Mouse (Mus musculus) heart, embryonic 14.5 days (tissue): ENCODE results near the gene Mmachc. TPM values are rescaled to one million over a fixed set of nuclear protein-coding genes. Genes with fewer than 3 reads are reported as not detected.
"Not testable (repeated sequence)": the region's sequence is repeated elsewhere in the genome, so short reads cannot be mapped to it uniquely, and the experiment has no call there.

Source experiments
- ATAC-seq: fragments of 200-750 bp; cut with Nextera tagmentation; 2 replicates; pipeline ENCODE4 v1.8.0; 2017; ENCODE audit warnings: low read depth, moderate TSS enrichment; ENCODE audit not compliant: insufficient number of reproducible peaks, insufficient read depth, low FRiP score
- H3K27ac ChIP-seq, 2 experiments: fragments of 200-500 bp in 1 of 2; fragments of 300-500 bp in 1 of 2; sonication (generic) in 1 of 2; replicated peaks in 1 of 2; 2 replicates each; pipeline ENCODE4 v1.5.1; 2012 to 2014; ENCODE audit warnings: low read depth in 2 of 2, low read length in 2 of 2, control low read depth in 1 of 2, mild to moderate bottlenecking in 1 of 2, mixed read lengths in 1 of 2; ENCODE audit not compliant: control insufficient read depth in 1 of 2, insufficient read depth in 1 of 2
- H3K27me3 ChIP-seq: fragments of 300-500 bp; sonication (generic); 2 replicates; pipeline ENCODE4 v1.6.1; 2014; ENCODE audit warnings: mild to moderate bottlenecking, low read length, control low read depth; ENCODE audit not compliant: control insufficient read depth, insufficient read depth
- H3K36me3 ChIP-seq: fragments of 300-500 bp; sonication (generic); 2 replicates; pipeline ENCODE4 v1.6.1; 2014; ENCODE audit warnings: mild to moderate bottlenecking, control low read depth, low read length, mixed read lengths; ENCODE audit not compliant: control insufficient read depth, insufficient read depth
- H3K4me1 ChIP-seq, 2 experiments: fragments of 200-500 bp in 1 of 2; fragments of 300-500 bp in 1 of 2; sonication (generic) in 1 of 2; 2 replicates each; pipeline ENCODE4 v1.6.1; 2012 to 2014; ENCODE audit warnings: low read length in 2 of 2, control low read depth in 1 of 2, mixed read lengths in 1 of 2; ENCODE audit not compliant: control insufficient read depth in 2 of 2, insufficient read depth in 2 of 2
- H3K4me2 ChIP-seq: fragments of 300-500 bp; sonication (generic); 2 replicates; pipeline ENCODE4 v1.6.1; 2014; ENCODE audit warnings: mild to moderate bottlenecking, low read length
- H3K4me3 ChIP-seq, 2 experiments: fragments of 200-500 bp in 1 of 2; fragments of 300-500 bp in 1 of 2; sonication (generic) in 1 of 2; 2 replicates each; pipeline ENCODE4 v1.5.1; 2012 to 2014; ENCODE audit warnings: low read length in 2 of 2, mild to moderate bottlenecking in 2 of 2, control low read depth in 1 of 2, low read depth in 1 of 2, moderate library complexity in 1 of 2; ENCODE audit not compliant: control insufficient read depth in 1 of 2, insufficient read depth in 1 of 2
- H3K9ac ChIP-seq: fragments of 300-500 bp; sonication (generic); 2 replicates; pipeline ENCODE4 v1.6.1; 2014; ENCODE audit warnings: mild to moderate bottlenecking, low read length
- H3K9me3 ChIP-seq: fragments of 300-500 bp; sonication (generic); 2 replicates; pipeline ENCODE4 v1.6.1; 2016; ENCODE audit warnings: low read length, control low read depth; ENCODE audit not compliant: control insufficient read depth
- WGBS: fragments of 180-500 bp; shearing (Covaris S2); extraction: QIAGEN DNeasy Blood & Tissue Kit; methylation state at CpG from one replicate; pipeline ENCODE4 v1.1.7; 2014; 5-methylcytosine and 5-hydroxymethylcytosine counted together
- polyA plus RNA-seq: library from polyadenylated mRNA; unstranded; fragments of >200 nt; fragmentation: Nextera tagmentation; extraction: Ambion mirVana; gene quantifications from 2 replicates; pipeline ENCODE4 v1.2.1, GENCODE M21; 2014

The Mmachc gene
- polyA plus RNA-seq, 1 experiment from 2014 or later: 31.9 TPM

- WGBS: 85% methylated on average over 1 of the region's 1 CpGs
Measured at GRCm38 (mm10) chr4:116661998-116662397, 46.2 kb downstream of the Mmachc start.

DNA sequence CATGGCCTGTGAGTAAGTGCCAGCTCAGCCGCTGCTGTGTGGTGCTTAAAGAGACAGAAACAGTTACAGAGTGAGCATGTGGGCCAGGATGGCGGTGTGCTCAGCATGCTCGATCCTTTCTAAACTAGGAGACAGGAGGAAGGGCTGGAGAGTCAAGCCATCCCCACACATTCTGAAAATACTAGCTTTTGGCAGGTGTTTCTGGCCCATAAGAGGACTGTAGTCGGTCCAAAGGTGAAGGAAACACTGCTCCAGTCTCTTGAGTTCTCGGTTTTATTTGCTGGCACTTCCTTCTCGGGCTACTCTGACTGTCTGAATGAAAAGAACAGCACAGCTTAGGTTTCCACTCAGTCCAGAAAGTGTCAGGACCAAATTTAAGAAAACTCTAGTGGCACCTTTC lies 47.4 kb downstream of the Mmachc start:
- Histone ChIP-seq H3K4me3 (no peak overlapping the region), H3K4me2 (no peak overlapping the region), H3K27me3 (no peaks in the 10 kb centered on the region), H3K4me1 (no peaks in the 10 kb centered on the region), H3K9me3 (no peaks in the 10 kb centered on the region), H3K27ac (no peak overlapping the region), H3K9ac (no peak overlapping the region), H3K36me3 (no peaks in the 10 kb centered on the region)
- WGBS: 67% methylated on average over 6 of the region's 6 CpGs
- no peak for ATAC-seq

More at GRCm38 (mm10) chr4:116661998-116662397, 46.2 kb downstream of the Mmachc start:
- Histone ChIP-seq H3K4me1 (no peaks in the 10 kb centered on the region), H3K27ac (no peak overlapping the region), H3K4me2 (no peak overlapping the region), H3K36me3 (no peaks in the 10 kb centered on the region), H3K9me3 (no peaks in the 10 kb centered on the region), H3K9ac (no peak overlapping the region), H3K27me3 (no peaks in the 10 kb centered on the region), H3K4me3 (no peak overlapping the region)
- no peak for ATAC-seq

DNA sequence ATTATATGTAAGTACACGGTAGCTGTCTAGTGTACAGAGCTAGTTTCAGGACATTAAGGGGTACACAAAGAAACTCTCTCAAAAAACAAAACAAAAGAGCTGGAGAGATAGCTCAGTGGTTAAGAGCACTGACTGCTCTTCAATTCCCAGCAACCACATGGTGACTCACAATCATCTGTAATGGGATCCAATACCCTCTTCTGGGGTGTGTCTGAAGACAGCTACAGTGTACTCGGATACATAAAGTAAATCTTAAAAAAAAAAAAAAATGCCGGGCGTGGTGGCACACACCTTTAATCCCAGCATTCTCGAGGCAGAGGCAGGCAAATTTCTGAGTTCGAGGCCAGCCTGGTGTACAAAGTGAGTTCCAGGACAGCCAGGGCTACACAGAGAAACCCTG lies 48.3 kb downstream of the Mmachc start:
- H3K9me3 ChIP-seq, H3K4me3 ChIP-seq, H3K4me1 ChIP-seq, H3K9ac ChIP-seq, H3K27ac ChIP-seq, H3K27me3 ChIP-seq, ATAC-seq, H3K36me3 ChIP-seq, H3K4me2 ChIP-seq: not testable (repeated sequence)
- WGBS: 86% methylated on average over 6 of the region's 6 CpGs

GRCm38 (mm10) chr4:116659474-116659873 lies 48.7 kb downstream of the Mmachc start:
- H3K9ac ChIP-seq: no peak overlapping the region
- no peaks in the 10 kb centered on the region; a peak in 1 of 4 replicates for H3K4me1 ChIP-seq
- no peaks in the 10 kb centered on the region for H3K9me3 ChIP-seq
- no peak overlapping the region for H3K4me2 ChIP-seq
- no peaks in the 10 kb centered on the region for H3K27me3 ChIP-seq
- 75% methylated on average over 2 of the region's 2 CpGs for WGBS
- no peak overlapping the region for H3K4me3 ChIP-seq
- no peaks in the 10 kb centered on the region for H3K36me3 ChIP-seq
- no peak for ATAC-seq
- no peak overlapping the region for H3K27ac ChIP-seq

GRCm38 (mm10) chr4:116657971-116658370 lies 50.2 kb downstream of the Mmachc start:
- 37% methylated on average over 3 of the region's 3 CpGs for WGBS
- Histone ChIP-seq H3K4me2 (no peak overlapping the region), H3K9me3 (no peaks in the 10 kb centered on the region), H3K27me3 (no peaks in the 10 kb centered on the region), H3K9ac (no peak overlapping the region), H3K4me3 (no peak overlapping the region), H3K4me1 (no peaks in the 10 kb centered on the region; a peak in 1 of 4 replicates), H3K36me3 (no peaks in the 10 kb centered on the region), H3K27ac (no peak overlapping the region)
- no peak for ATAC-seq

GRCm38 (mm10) chr4:116655658-116656057 lies 52.5 kb downstream of the Mmachc start:
- Histone ChIP-seq H3K27me3 (no peaks in the 10 kb centered on the region), H3K4me3 (no peak overlapping the region), H3K4me2 (no peak overlapping the region), H3K4me1 (peaks cover 0 to 4% of the 10 kb centered on the region in 2 experiments; a peak in 1 of 4 replicates), H3K27ac (no peak overlapping the region), H3K36me3 (no peaks in the 10 kb centered on the region), H3K9me3 (no peaks in the 10 kb centered on the region), H3K9ac (no peak overlapping the region)
- no peak for ATAC-seq
- WGBS: 63% methylated on average over 3 of the region's 3 CpGs

DNA sequence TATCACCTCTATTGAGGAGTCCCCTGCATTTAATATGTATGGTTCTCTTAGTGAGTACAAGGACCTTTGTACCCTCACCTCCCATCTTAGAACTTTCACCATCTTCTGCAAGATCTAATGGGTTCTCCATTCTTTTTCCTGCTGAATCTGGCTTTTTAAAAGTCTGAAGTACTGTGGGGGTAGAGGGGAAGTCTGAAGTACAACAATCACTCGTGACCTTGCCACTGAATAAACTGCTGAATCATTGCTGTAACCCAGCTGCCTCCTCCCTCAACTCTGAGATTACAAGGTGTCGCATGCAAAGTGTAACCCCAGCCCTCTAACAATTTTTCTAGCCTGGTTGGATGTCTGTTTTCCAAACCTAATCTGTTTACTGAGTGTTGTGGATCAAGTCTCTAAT lies 53.1 kb downstream of the Mmachc start:
- Histone ChIP-seq H3K4me2 (no peak overlapping the region), H3K9ac (no peak overlapping the region), H3K27me3 (no peaks in the 10 kb centered on the region), H3K9me3 (no peaks in the 10 kb centered on the region), H3K36me3 (no peaks in the 10 kb centered on the region), H3K27ac (no peak overlapping the region), H3K4me1 (peaks cover 0 to 7% of the 10 kb centered on the region in 2 experiments; a peak in 3 of 4 replicates), H3K4me3 (no peak overlapping the region)
- ATAC-seq: no peak
- 39% methylated on average over 2 of the region's 2 CpGs for WGBS

- ATAC-seq: no peak
- Histone ChIP-seq H3K9ac (no peak overlapping the region), H3K27ac (no peak overlapping the region), H3K4me3 (no peak overlapping the region), H3K4me1 (peaks cover 4 to 16% of the 10 kb centered on the region in 2 experiments), H3K4me2 (no peak overlapping the region), H3K9me3 (no peaks in the 10 kb centered on the region), H3K36me3 (peaks cover 14% of the 10 kb centered on the region), H3K27me3 (no peaks in the 10 kb centered on the region)
- WGBS: 81% methylated on average over 6 of the region's 6 CpGs
Measured at GRCm38 (mm10) chr4:116653228-116653627, 55.0 kb downstream of the Mmachc start.
